ENCODE assay signal across 8 mouse cellular contexts in the genomic region with DNA sequence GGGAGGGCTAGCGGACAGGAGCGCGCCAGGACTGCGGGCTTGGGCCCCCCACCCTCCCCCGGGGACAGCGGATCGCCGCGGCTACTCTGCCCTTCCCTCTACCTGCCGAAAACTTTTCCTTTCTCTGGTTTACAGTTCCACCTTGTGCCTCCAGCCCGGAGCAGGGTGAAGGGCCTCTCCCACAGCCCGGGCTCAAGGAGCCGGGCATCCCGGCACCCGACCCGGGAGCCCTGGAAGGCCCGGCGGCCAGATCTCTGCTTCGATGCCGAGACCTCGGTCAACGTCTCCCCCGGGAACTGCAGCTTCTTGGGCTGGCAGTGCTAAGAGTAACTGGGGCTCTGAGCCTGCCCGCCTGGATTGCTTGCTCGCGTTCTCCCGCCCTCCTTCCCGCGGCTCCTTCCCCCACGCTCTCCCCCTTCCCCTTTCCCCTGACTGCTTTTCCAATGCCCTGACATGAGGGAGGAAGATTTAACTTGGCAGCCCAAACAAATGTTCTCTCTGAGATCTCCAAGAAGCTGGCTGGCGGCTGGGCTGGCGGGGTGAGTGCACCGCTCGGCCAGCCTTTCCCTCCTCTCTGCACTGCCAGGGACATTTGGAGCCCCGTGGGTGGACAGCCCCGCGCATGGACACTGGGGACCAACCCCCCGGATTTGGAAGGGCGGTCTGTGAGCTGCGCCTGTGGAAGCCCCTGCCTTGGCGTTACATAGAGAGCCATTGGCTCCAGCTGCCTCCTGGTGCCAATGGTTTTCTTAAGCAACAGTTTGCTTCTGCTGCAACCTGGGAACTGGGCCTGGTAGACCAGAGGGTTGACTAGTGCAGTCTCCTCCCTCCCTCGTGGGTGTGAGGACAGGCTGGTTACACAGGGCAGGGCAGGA. TPM values are rescaled to one million over a fixed set of nuclear protein-coding genes. Genes with fewer than 3 reads are reported as not detected.
DNase-seq lines count a peak whose midpoint lies in the region; ATAC-seq lines count a peak whose summit lies in the region.

No protein-coding gene starts in this region.

- under 1% methylated on average over 41 of the region's 42 CpGs for WGBS in heart, embryonic 11.5 days (ENCODE audit: insufficient replicate concordance)
- WGBS in kidney, embryonic 15.5 days = under 1% methylated on average over 42 of the region's 42 CpGs
- WGBS in limb, embryonic 15.5 days = under 1% methylated on average over 37 of the region's 42 CpGs
- under 1% methylated on average over 42 of the region's 42 CpGs for WGBS in midbrain, embryonic 14.5 days

- peak overlapping the region; percentile 97 for H3K27ac ChIP-seq in heart, embryonic 11.5 days (ENCODE audit: low read depth, low read length)
- H3K27ac ChIP-seq in kidney, embryonic 15.5 days = peak overlapping the region; percentile 100
- peak overlapping the region; percentile 100 for H3K27ac ChIP-seq in limb, embryonic 15.5 days
- H3K27ac ChIP-seq in midbrain, embryonic 14.5 days (replicated peaks; ENCODE audit: low read depth, low read length) = peak overlapping the region; percentile 99

- DNase-seq in thymus, adult 18-20 months = peak; percentile 37 to 46
- DNase-seq in thymus, postnatal 0 days (ENCODE audit: low spot score) = no peak
- DNase-seq in embryo, embryonic 9.5 days (ENCODE audit: extremely low spot score) = peak; percentile 71
- peak; percentile 79 for DNase-seq in midbrain, embryonic 14.5 days
- peak; percentile 36 to 78 for DNase-seq in spleen, postnatal 4 days (ENCODE audit: low spot score in 2 of 2)

- H3K4me3 ChIP-seq in heart, embryonic 11.5 days (ENCODE audit: low read depth, low read length) = peak overlapping the region; percentile 98
- H3K4me3 ChIP-seq in kidney, embryonic 15.5 days (replicated peaks) = peak overlapping the region; percentile 99
- H3K4me3 ChIP-seq in limb, embryonic 15.5 days = peak overlapping the region; percentile 95
- peak overlapping the region; percentile 100 for H3K4me3 ChIP-seq in midbrain, embryonic 14.5 days (replicated peaks; ENCODE audit: low read depth, low read length)

- H3K27me3 ChIP-seq in heart, embryonic 11.5 days (ENCODE audit: control insufficient read depth, insufficient read depth, low read length) = no peaks in the 10 kb centered on the region
- H3K27me3 ChIP-seq in kidney, embryonic 15.5 days = no peaks in the 10 kb centered on the region
- no peaks in the 10 kb centered on the region for H3K27me3 ChIP-seq in limb, embryonic 15.5 days
- H3K27me3 ChIP-seq in midbrain, embryonic 14.5 days (ENCODE audit: control insufficient read depth, insufficient read depth, low read length) = no peaks in the 10 kb centered on the region

- H3K4me2 ChIP-seq in heart, embryonic 11.5 days = peak overlapping the region; percentile 97
- H3K4me2 ChIP-seq in kidney, embryonic 15.5 days = peak overlapping the region; percentile 89
- H3K4me2 ChIP-seq in limb, embryonic 15.5 days = peak overlapping the region; percentile 93
- peak overlapping the region; percentile 94 for H3K4me2 ChIP-seq in midbrain, embryonic 14.5 days (ENCODE audit: low read length)

- no peak for ATAC-seq in heart, embryonic 11.5 days (replicated peaks; ENCODE audit: insufficient number of reproducible peaks, low FRiP score, low TSS enrichment)
- no peak; the same call in 1 of the 2 replicates for ATAC-seq in kidney, embryonic 15.5 days (replicated peaks; ENCODE audit: low FRiP score)
- ATAC-seq in limb, embryonic 15.5 days (ENCODE audit: insufficient number of reproducible peaks, low FRiP score, low TSS enrichment, low read depth) = no peak
- ATAC-seq in midbrain, embryonic 14.5 days (ENCODE audit: low FRiP score, low TSS enrichment) = no peak

- H3K36me3 ChIP-seq in heart, embryonic 11.5 days (ENCODE audit: control insufficient read depth, insufficient read depth, low read length) = no peaks in the 10 kb centered on the region
- no peaks in the 10 kb centered on the region for H3K36me3 ChIP-seq in kidney, embryonic 15.5 days
- 0 out of 2 replicates have a peak, but pooled peaks cover 2% of the 10 kb centered on the region for H3K36me3 ChIP-seq in limb, embryonic 15.5 days
- no peaks in the 10 kb centered on the region for H3K36me3 ChIP-seq in midbrain, embryonic 14.5 days (ENCODE audit: control insufficient read depth, insufficient read depth, low read length)

- H3K9ac ChIP-seq in heart, embryonic 11.5 days (ENCODE audit: low read depth, low read length) = peak overlapping the region; percentile 99
- peak overlapping the region; percentile 99 for H3K9ac ChIP-seq in kidney, embryonic 15.5 days
- peak overlapping the region; percentile 72 for H3K9ac ChIP-seq in limb, embryonic 15.5 days
- peak overlapping the region; percentile 99 for H3K9ac ChIP-seq in midbrain, embryonic 14.5 days (replicated peaks; ENCODE audit: low read length)

- H3K4me1 ChIP-seq in heart, embryonic 11.5 days (ENCODE audit: control insufficient read depth, insufficient read depth, low read length) = peaks cover 61% of the 10 kb centered on the region
- peaks cover 73% of the 10 kb centered on the region for H3K4me1 ChIP-seq in kidney, embryonic 15.5 days
- H3K4me1 ChIP-seq in limb, embryonic 15.5 days = peaks cover 66% of the 10 kb centered on the region
- H3K4me1 ChIP-seq in midbrain, embryonic 14.5 days (ENCODE audit: control insufficient read depth, insufficient read depth, low read length) = peaks cover 62% of the 10 kb centered on the region

- no peaks in the 10 kb centered on the region for H3K9me3 ChIP-seq in heart, embryonic 11.5 days (replicated peaks; ENCODE audit: control insufficient read depth, low read length)
- no peaks in the 10 kb centered on the region for H3K9me3 ChIP-seq in kidney, embryonic 15.5 days (replicated peaks)
- no peaks in the 10 kb centered on the region for H3K9me3 ChIP-seq in limb, embryonic 15.5 days
- H3K9me3 ChIP-seq in midbrain, embryonic 14.5 days (ENCODE audit: control insufficient read depth, low read length) = no peaks in the 10 kb centered on the region

RNA-seq across cellular contexts. Expression of a gene that starts 2.1 kb away (rescaled TPM):
- polyA plus RNA-seq in thymus, postnatal 0 days (2015; fragmentation: Nextera tagmentation; extraction: Ambion mirVana) = 19.9 and 26.4 TPM in 2 replicates
- polyA plus RNA-seq in heart, embryonic 11.5 days (2014; fragmentation: Nextera tagmentation; extraction: Ambion mirVana) = 34.9 and 36.2 TPM in 2 replicates
- polyA plus RNA-seq in kidney, embryonic 15.5 days (2015; fragmentation: Nextera tagmentation; extraction: Ambion mirVana) = 41.8 and 47.3 TPM in 2 replicates
- polyA plus RNA-seq in limb, embryonic 15.5 days (2015; fragmentation: Nextera tagmentation; extraction: Ambion mirVana) = 41.9 and 50.5 TPM in 2 replicates
- polyA plus RNA-seq in midbrain, embryonic 14.5 days (2014; fragmentation: Nextera tagmentation; extraction: Ambion mirVana) = 73.1 and 91.0 TPM in 2 replicates
